Mouse (Mus musculus) lung, embryonic 16.5 days (tissue): ENCODE results near the gene Orc4. TPM values are rescaled to one million over a fixed set of nuclear protein-coding genes. Genes with fewer than 3 reads are reported as not detected.
"Not testable (repeated sequence)": the region's sequence is repeated elsewhere in the genome, so short reads cannot be mapped to it uniquely, and the experiment has no call there.

ENCODE experiments used
- ATAC-seq: fragments of 200-750 bp; cut with Nextera tagmentation; 2 replicates; pipeline ENCODE4 v1.8.0; 2017; ENCODE audit warnings: low read depth, mild to moderate bottlenecking, moderate library complexity
- H3K27ac ChIP-seq: fragments of 300-500 bp; sonication (generic); 2 replicates; pipeline ENCODE4 v1.5.1; 2014; ENCODE audit warnings: mild to moderate bottlenecking, control low read depth, low read length
- H3K27me3 ChIP-seq: fragments of 300-500 bp; sonication (generic); 2 replicates; pipeline ENCODE4 v1.6.1; 2014; ENCODE audit warnings: low read depth, low read length, mixed read lengths; ENCODE audit not compliant: control insufficient read depth, insufficient read depth
- H3K36me3 ChIP-seq: fragments of 300-500 bp; sonication (generic); 2 replicates; pipeline ENCODE4 v1.6.1; 2014; ENCODE audit warnings: low read length; ENCODE audit not compliant: control insufficient read depth, insufficient read depth
- H3K4me1 ChIP-seq: fragments of 300-500 bp; sonication (generic); replicated peaks from 2 replicates; pipeline ENCODE4 v1.6.1; 2014; ENCODE audit warnings: low read length, mixed read lengths; ENCODE audit not compliant: control insufficient read depth, insufficient read depth
- H3K4me2 ChIP-seq: fragments of 300-500 bp; sonication (generic); 2 replicates; pipeline ENCODE4 v1.6.1; 2014; ENCODE audit warnings: low read depth, low read length, control low read depth
- H3K4me3 ChIP-seq: fragments of 300-500 bp; sonication (generic); 2 replicates; pipeline ENCODE4 v1.5.1; 2014; ENCODE audit warnings: mild to moderate bottlenecking, low read length, control low read depth
- H3K9ac ChIP-seq: fragments of 300-500 bp; sonication (generic); 2 replicates; pipeline ENCODE4 v1.6.1; 2014; ENCODE audit warnings: low read length, control low read depth
- H3K9me3 ChIP-seq: fragments of 300-500 bp; sonication (generic); 2 replicates; pipeline ENCODE4 v1.6.1; 2016; ENCODE audit warnings: low read length; ENCODE audit not compliant: control insufficient read depth
- WGBS: fragments of 180-500 bp; shearing (Covaris S2); extraction: QIAGEN DNeasy Blood & Tissue Kit; methylation state at CpG from one replicate; pipeline ENCODE4 v1.1.7; 2014; 5-methylcytosine and 5-hydroxymethylcytosine counted together
- polyA plus RNA-seq: library from polyadenylated mRNA; unstranded; fragments of >200 nt; fragmentation: Nextera tagmentation; extraction: Ambion mirVana; gene quantifications from 2 replicates; pipeline ENCODE4 v1.2.1, GENCODE M21; 2015

Gene Orc4
- polyA plus RNA-seq, 1 experiment from 2014 or later, result 96.6 TPM

GRCm38 (mm10) chr2:48915832-48916231 is 34.2 kb downstream of the Orc4 start:
- Histone ChIP-seq H3K27ac (no peak overlapping the region), H3K4me2 (no peak overlapping the region), H3K9ac (no peak overlapping the region), H3K4me3 (no peak overlapping the region), H3K27me3 (no peaks in the 10 kb centered on the region), H3K36me3 (peaks cover 6% of the 10 kb centered on the region; the same call in 1 of the 2 replicates), H3K4me1 (no peaks in the 10 kb centered on the region), H3K9me3 (no peaks in the 10 kb centered on the region)
- ATAC-seq, result no peak

DNA sequence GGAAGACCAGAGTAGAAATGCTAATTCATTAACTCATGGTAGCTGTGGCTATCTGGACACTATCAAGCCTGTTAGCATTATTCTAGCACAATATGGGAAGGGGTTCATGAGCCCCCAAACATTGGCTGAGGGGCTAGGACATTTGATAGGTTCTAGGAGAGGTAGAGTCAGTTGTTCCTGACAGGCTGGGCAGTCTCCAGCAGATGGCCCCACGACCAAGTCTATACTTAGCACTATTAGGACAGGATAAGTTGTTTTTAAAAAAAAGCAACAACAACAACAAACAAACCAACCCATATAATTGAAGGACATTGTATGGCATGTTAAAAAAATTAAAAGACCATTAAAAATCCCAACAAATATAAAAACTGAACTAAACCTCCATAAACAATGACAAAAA is 35.9 kb downstream of the Orc4 start:
- no peak for ATAC-seq
- no peaks in the 10 kb centered on the region for H3K9me3 ChIP-seq
- peaks cover 6% of the 10 kb centered on the region; the same call in 1 of the 2 replicates for H3K36me3 ChIP-seq
- H3K9ac ChIP-seq, result no peak overlapping the region
- no peak overlapping the region for H3K4me3 ChIP-seq
- no peak overlapping the region for H3K27ac ChIP-seq
- no peaks in the 10 kb centered on the region for H3K4me1 ChIP-seq
- WGBS, result 55% methylated on average over 1 of the region's 1 CpGs
- no peak overlapping the region for H3K4me2 ChIP-seq
- H3K27me3 ChIP-seq, result no peaks in the 10 kb centered on the region

DNA sequence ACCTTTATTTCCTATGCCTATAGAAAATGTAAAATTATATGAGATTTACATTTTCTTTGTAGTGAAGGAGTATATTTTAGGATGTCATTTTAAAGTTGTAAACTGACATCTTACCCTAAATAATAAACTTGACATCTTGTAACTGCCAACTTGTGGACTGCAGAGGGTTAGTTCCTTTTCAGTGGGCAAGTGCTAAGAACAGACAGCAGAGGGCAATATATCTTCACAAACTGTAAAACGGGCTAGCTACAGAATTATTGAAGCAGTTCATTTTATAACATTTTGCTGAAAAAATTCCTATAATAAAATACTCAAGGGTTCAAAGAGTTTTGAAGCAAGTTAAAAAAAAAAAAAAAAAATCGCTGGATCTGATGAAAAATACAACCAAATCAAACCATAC is 41.2 kb downstream of the Orc4 start:
- Histone ChIP-seq H3K4me3 (no peak overlapping the region), H3K9me3 (no peaks in the 10 kb centered on the region), H3K36me3 (peaks cover 15% of the 10 kb centered on the region), H3K27ac (no peak overlapping the region), H3K9ac (no peak overlapping the region), H3K27me3 (no peaks in the 10 kb centered on the region), H3K4me1 (no peaks in the 10 kb centered on the region), H3K4me2 (no peak overlapping the region)
- ATAC-seq, result no peak
- 33% methylated on average over 2 of the region's 2 CpGs for WGBS

DNA sequence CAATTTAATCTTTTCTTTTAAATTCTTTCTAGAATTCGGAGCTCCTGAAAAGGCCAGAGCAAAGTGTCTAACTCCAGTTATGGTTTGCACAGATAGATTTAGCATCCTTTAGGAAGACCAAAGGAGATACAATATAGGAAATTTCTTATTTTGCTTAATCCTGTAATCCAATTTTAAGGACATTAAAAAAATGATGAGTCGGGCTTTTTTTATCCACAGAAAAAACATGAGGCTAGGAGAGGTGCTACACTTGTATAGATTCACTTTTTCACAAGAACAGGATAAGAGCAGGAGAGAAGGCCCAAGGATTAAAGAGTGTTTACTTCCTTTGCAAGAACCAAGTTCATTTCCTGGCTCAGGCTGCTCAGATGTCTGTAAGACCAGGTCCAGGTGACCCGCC is 54.9 kb downstream of the Orc4 start:
- 95% methylated on average over 3 of the region's 3 CpGs for WGBS
- H3K4me2 ChIP-seq, result no peak overlapping the region
- no peaks in the 10 kb centered on the region for H3K4me1 ChIP-seq
- no peak overlapping the region for H3K27ac ChIP-seq
- no peak overlapping the region for H3K9ac ChIP-seq
- peaks cover 12% of the 10 kb centered on the region for H3K36me3 ChIP-seq
- no peaks in the 10 kb centered on the region for H3K9me3 ChIP-seq
- ATAC-seq, result no peak
- no peak overlapping the region for H3K4me3 ChIP-seq
- no peaks in the 10 kb centered on the region for H3K27me3 ChIP-seq

- 0 out of 2 replicates have a peak, but pooled peaks have one; percentile 52 for ATAC-seq
- Histone ChIP-seq H3K9me3 (no peaks in the 10 kb centered on the region), H3K27ac (no peak overlapping the region), H3K9ac (no peak overlapping the region), H3K4me3 (no peak overlapping the region), H3K36me3 (peaks cover 5% of the 10 kb centered on the region; the same call in 1 of the 2 replicates), H3K4me1 (no peaks in the 10 kb centered on the region), H3K27me3 (no peaks in the 10 kb centered on the region), H3K4me2 (no peak overlapping the region)
These were observed 64.1 kb downstream of the Orc4 start for GRCm38 (mm10) chr2:48885945-48886344.

- H3K27me3 ChIP-seq, result no peaks in the 10 kb centered on the region
- H3K9me3 ChIP-seq, result no peaks in the 10 kb centered on the region
- 62% methylated on average over 5 of the region's 5 CpGs for WGBS
- H3K4me3 ChIP-seq, result no peak overlapping the region
- ATAC-seq, result no peak
- H3K36me3 ChIP-seq, result no peaks in the 10 kb centered on the region
- H3K4me1 ChIP-seq, result peaks cover 3% of the 10 kb centered on the region; the same call in 1 of the 2 replicates
- H3K27ac ChIP-seq, result no peak overlapping the region
- H3K4me2 ChIP-seq, result no peak overlapping the region
- H3K9ac ChIP-seq, result no peak overlapping the region
These were observed 81.7 kb downstream of the Orc4 start for GRCm38 (mm10) chr2:48868199-48868913.

DNA sequence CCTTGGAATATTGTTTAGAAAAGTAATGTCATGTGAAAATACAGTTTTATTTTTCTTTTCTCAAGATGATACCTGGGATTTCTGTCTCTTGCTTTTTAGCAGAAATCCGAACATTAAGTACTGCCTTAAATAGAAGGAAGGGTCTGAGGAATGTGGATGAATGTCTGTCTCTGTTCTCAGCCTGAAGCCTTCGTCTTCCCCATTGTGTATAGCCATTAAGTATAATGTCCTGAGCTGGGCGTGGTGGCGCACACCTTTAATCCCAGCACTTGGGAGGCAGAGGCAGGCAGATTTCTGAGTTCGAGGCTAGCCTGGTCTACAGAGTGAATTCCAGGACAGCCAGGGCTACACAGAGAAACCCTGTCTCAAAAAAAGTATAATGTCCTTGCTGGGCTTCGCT is 84.5 kb downstream of the Orc4 start:
- ATAC-seq, H3K4me2 ChIP-seq, H3K9ac ChIP-seq, H3K4me1 ChIP-seq, H3K36me3 ChIP-seq, H3K27me3 ChIP-seq, H3K4me3 ChIP-seq, H3K9me3 ChIP-seq, H3K27ac ChIP-seq: not testable (repeated sequence)
- WGBS, result 91% methylated on average over 6 of the region's 6 CpGs

Other genes starting within 250 kb of the Orc4 start
- gene Acvr2a, start 136.2 kb downstream of the Orc4 start, polyA plus RNA-seq, result 13.8 and 14.5 TPM in 2 replicates
- 25.8 and 29.3 TPM in 2 replicates for gene Mbd5, start 769 bp downstream of the Orc4 start, polyA plus RNA-seq